Mouse (Mus musculus) ZHBTc4 (cell line): Measurements from ENCODE around the gene Gm49403.
A peak's percentile ranks its signal among the peaks of the same experiment; 100 is the strongest.
"Not testable (repeated sequence)": the region's sequence is repeated elsewhere in the genome, so short reads cannot be mapped to it uniquely, and the experiment has no call there.

Source experiments
- DNase-seq: peaks from one replicate; pipeline ENCODE4 v3.0.0-alpha.2; 2011; ENCODE audit warnings: low read depth, low spot score

The Gm49403 gene

DNA sequence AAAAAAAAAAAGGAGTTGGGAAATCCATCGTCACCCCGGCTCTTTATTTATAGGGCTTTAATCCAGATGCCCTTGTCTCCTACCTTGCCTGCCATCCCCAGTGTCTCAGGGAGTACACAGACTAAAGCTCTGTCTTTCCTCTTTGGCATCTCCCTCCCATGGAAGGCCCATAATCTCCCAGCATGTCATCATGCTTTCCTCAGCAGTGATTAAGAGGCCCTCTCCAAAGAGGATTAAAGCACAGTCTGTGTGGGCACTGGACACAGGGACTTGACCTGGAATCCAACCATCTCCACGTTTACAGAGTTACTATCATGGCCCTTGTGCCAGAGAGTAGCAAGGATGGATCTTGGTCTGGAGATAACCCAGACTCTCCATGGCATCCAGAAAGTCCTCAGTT, at the start of gene Gm49403, which contains the start of gene Lbhd1:
Gene Gm49403, plus strand, starts transcription at position 315 of the 400 bp plus-strand sequence.
Gene Lbhd1, plus strand, starts transcription at position 117 of the 400 bp plus-strand sequence.
- DNase-seq: no peak

DNA sequence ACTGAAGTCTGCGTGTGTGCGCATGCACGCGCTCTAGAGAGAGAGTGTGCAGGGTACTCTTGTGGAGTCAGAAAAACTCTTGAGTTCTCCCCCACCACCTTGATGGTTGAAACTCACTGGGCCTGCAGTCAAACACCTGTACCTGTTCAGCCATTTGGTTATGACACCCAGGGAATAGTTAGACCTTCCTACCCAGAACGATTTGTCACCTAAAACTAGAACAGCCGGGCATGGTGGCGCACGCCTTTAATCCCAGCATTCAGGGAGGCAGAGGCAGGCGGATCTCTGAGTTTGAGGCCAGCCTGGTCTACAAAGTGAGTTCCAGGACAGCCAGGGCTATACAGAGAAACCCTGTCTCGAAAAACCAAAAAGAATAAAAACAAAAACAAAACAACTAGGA, 47.4 kb upstream of the Gm49403 start:
- DNase-seq: not testable (repeated sequence)

DNA sequence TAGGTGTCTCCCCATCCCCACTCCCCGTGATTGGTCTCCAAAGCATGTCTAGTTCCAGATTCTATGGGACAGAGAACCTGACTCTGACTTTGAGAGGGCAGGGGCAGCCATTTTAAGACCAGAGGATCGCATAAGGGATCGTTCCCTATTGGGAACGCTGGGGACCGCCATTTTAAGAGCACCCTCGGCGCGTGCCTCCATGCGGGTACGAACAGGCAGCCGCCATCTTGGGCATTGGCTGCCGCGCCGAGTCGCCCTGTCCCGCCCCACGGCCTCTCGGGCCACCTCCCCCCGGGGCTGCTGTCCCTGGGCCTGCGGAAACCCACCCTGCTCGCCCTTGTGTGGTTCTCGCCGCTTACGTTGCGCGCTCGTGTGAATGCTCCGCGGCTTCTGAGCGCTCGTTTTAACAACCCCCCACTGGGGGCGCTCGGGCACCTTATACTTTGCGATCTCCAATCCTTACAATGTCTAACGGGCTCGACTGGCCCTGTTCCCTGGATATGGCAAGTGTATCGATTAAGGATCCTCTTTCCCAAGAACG, 46.4 kb upstream of the Gm49403 start, which contains the start of gene Bscl2:
Gene Bscl2, plus strand, starts transcription at position 217 of the 541 bp plus-strand sequence.
- DNase-seq: peak; percentile 95

DNA sequence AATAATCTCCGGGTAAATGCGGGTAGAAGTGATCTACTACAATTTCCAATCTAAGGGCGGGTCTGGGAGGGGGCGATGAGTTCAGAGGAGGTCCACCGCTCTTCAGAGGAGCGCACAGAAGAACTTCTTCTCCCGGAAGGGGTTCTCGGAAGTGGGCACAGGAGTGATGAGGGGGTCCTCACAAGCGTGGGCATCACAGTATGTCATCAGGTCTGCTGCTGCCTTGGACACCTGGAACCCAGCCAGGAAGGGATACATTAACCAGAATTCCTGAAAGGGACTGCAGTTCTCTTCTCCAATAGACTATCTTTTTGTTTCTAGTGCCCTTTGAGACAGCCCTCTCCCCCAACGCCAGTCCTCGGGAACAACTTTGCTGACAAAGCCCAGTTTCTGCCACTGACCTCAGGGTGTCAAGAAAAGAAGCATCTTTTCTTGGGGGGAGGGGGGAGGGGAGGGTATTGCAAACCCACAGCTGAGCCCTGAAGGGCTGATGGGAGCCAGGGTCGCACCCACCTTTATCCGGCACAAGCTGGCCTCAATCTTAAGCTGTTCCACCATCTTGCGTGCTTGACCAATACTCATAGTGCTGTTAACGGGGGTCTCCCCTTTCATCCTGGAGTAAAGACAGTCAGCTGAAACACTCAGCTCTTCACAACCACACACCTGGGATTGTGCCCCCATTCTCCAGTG, 45.5 kb upstream of the Gm49403 start:
- no peak for DNase-seq

DNA sequence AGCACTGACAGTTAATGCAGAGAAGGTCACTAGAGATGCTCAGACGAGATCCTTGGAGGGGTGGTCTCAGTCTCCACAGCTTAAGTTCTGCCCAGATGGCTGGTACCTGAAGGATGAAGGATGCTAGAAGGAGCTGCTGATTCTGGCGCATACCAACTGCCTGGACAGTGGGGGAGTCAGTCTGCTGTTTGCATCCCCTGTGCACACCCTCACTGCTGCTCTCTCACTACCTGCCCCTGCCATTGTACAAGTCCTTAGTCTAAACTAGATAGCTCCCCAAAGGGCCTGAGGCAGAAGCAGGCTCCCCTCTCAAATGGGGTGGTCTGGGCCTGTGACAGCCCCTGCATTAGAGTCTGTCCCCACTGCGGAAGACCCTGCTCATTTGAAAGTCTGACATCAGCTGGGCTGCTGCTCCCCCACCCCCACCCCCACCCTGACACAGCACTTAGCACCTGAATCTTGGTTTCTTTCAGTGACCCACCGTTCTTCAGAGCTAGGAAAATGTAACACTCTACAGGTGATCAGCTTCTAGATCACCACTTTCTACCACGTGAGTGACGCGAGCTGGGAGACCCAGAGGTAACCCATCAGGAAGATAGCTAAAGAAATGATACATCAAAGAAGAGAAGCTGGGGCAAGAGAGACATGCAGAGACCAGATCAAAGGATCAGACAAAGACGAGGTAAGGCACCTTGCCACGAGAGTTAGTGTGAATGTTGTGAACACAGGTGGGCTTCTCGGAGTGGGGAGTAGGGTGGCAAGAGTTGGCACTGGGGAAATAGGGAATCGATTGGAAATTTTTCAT, 44.4 kb upstream of the Gm49403 start, which contains the start of gene Gng3:
Gene Gng3, minus strand, starts transcription at position 92 of the 805 bp plus-strand sequence.
- peak; percentile 81 for DNase-seq

DNA sequence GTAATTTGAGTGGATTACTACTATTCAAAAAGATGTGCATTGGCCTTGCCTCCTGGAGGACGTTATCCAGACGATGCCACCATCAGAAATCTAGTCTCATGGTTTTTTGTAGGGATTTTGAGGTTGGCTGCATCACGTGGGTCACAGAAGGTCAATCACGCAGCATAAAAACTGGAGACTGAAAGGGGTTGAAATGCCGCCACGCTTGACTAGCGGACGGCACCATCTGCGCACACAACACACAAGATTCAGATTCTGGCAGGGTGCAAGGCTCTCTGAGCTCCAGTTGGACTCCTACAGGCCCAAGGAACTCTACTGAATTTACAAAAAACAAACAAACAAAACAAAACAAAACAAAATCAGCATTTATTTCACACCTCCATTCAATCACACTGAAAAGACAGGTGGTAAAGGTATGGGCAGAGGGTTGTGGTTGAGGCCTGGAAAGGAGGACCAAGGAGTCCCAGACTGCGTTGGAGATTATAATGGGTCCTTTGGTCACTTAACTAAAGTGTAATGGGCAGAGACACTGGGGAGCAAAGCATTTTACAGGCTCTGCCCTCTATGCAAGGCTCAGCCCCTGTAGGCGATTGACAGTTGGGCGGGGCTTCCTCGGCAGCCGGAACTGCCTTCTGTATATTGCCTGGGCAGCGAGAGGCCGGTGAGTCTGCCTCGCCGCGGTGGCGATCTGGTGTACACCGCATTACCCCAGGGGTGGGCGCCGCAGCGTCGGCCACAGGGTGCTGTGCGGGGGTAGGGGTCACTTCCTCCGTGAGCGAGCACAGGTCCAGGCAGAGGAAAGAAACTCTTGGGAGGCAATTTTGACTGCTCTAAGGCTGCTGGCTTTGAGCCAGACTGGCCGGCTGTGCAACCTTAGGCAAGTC, 43.6 kb upstream of the Gm49403 start:
- peak; percentile 56 for DNase-seq

DNA sequence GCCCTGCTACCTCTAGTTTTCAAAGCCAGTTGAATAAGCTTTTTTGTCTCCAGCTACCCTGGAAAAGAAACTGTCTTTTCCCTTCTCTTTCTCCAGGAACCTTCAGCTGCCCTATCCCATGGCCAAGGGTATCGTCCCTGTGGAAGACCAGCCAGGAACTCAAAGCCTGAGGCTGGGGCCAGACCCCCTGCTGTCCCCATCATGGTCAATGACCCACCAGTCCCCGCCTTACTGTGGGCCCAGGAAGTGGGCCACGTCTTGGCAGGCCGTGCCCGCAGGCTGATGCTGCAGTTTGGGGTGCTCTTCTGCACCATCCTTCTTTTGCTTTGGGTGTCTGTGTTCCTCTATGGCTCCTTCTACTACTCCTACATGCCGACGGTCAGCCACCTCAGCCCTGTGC, 42.7 kb upstream of the Gm49403 start:
- no peak for DNase-seq

DNA sequence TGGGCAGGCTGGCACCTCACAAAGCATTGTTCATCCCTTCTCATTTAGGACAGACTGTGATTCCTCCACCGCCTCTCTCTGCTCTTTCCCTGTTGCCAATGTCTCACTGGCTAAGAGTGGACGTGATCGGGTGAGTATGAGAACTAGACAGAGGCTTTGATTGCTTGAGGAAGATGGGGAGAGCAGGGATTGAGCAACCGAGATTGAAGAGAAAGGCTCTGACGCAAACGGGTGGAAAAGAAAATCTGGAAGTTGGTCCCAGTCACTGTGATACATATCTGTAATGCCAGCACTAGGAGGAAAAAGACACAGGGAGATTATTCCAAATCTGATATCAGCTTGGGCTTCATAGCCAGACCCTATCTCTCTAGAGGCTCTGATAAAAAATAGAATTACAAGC, 40.8 kb upstream of the Gm49403 start:
- no peak for DNase-seq

DNA sequence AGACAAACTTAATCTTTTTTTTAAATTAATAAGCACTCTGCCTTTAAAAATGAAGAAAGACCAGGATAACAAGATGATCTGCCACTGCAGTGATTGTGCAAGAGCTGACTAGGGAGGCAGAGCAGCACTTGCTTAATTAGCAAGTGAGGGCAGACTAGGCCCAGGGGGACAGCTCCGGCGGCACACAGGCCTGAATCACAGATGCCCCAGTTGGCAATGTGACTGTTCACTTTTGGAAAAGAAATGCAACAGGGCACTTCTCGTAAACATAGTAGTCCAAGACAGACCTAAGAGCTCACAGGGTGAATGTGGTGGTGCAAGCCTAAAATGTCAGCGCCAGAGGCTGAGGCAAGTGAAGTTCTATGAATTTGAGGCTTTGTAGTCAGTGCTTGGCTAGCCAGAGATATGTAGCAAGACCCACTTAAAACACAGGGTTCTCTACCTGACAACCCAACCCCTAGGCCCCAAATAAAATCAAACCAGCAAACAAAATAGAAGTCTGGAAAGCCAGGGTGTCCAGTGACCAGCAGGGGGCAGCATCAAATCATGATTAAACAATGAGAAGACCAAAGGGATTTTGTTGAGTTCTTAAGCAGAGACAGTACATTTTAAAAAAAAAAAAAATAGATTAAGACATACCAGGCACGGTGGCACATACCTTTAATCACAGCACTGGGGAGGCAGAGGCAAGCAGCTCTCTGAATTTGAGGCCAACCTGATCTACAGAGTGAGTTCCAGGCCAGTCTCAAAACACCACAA, 39.2 kb upstream of the Gm49403 start:
- DNase-seq: peak; percentile 86

DNA sequence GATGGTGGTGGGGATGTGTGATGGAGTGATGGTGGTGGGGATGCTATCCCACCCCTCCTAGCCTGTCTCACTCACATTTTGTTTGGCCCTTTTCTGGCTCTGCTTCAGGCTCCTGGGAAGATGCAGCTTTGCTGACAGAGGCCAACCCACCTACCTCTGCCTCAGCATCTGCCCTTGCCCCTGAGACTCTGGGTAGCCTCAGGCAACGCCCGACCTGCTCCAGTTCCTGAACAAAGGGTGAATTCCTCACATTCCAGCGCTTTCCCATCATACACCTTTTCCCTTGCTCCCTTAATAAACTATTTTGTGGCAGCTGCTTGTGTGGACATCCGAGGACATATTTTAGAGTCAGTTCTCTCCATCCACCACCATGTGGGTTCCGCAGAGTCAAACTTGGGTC, 35.4 kb upstream of the Gm49403 start:
- DNase-seq: peak; percentile 76

DNA sequence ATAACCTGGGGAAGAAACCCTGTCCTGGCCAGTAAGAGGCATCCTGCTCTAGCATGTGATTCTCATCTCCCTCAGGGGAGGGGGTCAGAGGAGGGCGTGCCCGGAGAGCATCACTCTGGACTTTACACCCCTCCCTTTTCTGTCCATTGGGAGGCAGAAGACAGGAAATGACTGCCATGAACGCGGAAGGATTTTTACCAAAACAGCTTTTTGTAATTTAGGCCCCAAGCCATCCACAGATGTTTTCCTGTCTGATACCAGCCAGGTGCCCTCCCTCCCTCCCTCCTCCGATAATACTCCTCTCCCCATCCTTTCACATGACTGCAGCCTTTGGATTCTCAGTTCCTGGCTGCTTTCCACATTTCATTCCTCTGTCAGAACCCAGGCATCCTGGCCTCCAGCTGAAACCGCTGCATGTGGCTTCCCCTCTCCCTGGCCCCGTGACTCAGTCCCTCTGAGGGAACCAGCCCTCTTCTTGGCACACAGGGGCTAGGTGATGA, 33.3 kb upstream of the Gm49403 start, which contains the start of gene Lrrn4cl:
Gene Lrrn4cl, plus strand, starts transcription at position 367 of the 500 bp plus-strand sequence.
- DNase-seq: peak; percentile 85

DNA sequence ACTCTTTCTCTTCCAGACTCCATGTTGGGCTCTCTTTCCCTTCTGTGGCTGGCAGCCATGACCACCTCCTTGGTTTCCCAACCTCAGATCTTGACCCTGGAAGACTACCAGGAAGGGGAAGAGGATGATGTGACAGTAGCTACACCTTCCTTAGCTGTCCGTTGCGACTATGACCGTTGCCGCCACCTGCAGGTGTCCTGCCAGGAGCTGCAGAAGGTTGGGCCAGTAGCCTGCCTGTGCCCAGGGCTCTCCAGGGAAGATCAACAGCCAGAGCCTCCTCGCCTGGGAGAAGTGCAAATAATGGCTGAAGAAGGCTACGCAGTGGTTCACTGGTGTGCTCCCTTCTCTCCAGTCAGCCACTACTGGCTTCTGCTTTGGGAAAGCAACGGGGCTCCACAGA, 32.1 kb upstream of the Gm49403 start:
- peak; percentile 39 for DNase-seq

DNA sequence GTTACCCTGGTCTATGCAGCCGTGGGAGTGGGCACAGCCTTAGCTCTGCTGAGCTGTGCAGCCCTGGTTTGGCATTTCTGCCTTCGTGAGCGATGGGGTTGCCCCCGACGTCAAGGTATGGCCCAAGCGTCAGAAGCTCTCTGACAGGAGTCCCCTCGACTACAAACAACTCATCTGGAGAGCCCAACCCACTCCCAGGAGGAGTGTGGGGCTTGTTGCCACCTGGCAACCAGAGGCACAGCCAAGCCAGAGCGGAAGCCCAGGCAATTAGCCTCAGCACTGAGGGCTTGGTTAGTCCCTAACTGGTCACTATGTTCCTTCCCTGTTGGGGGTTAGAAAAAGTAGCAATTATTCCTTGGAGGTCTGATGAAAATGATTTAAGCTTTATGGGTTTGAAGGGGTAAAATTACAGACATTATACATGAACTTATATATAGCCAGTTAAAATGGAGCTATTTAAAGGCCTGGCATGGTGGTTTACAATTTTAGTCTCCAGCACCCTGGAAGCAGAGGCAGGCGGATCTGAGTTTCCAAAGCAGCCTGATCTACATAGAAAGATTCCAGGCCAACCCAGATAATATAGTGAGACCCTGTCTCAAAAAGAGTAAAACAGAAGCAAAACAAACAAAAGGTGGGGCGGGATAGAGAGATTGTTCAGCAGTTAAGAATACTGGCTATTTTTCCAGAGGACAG, 31.3 kb upstream of the Gm49403 start:
- DNase-seq: no peak

DNA sequence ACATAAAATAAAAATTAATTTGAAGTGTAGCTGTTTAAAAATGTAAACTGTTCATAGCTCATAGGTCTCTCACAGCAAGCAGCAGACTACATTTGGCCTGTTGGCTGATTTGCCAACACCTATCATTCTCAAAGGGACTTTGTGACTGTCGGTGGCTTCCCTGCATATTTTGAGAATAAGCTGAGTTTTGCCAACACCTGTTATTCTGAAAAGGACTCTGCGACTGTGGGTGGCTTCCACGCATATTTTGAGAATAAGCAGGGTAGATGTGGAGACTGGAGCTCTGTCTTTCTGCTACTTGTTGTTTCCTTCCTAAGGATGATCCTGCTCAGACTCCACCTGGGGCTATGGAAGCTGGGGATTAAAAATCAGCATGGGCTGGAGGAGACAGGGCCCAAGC, 30.6 kb upstream of the Gm49403 start:
- no peak for DNase-seq

DNA sequence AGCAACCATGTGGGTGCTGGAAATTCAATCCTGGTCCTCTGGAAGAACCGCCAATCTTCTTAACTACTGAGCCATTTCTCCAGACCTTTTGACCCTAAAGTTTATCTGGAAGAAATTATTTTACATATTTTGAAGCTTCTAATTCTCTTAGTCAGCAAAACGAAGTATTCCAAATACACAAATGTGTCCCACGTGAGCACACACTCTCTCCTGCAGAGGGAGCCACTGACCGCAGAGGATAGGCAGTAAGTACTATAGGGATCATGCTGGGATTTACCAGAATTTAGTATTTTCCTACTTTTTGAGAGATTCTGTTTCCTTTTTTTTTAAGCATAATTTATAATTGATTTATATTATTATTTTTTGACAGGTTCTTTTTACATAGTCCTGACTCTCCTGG, 26.0 kb upstream of the Gm49403 start:
- peak; percentile 77 for DNase-seq

DNA sequence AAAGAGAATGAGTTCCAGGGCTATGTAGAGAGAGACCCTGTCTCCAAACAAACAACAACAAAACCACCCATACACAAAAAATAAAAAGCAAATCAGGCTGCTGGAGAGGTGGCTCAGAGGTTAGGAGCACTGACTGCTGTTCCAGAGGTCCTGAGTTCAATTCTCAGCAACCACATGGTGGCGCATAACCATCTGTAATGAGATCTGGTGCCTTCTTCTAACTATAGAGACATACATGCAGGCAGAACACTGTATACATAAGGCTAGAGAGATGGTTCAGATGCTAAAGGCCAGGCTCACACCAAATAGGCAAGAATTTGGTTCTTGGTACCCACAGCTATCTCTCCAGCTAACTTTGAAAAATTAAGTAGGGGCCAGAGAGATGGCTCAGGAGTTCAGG, 24.7 kb upstream of the Gm49403 start:
- DNase-seq: no peak

DNA sequence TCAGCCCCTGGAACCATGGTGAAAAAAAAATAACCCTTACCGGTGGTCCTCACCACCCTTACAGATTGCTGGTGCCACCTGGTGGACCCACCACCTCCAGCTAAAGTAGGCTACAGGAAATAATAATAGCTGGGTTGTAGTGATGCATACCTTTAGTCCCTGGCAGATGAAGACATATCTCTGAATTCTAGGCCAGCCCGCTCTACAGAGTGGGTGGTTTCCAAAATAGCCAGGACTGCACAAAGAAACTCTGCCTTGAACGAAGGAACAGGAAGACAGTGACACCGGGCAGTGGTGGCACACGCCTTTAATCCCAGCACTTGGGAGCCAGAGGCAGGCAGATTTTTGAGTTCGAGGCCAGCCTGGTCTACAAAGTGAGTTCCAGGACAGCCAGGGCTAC, 19.5 kb upstream of the Gm49403 start:
- DNase-seq: no peak

DNA sequence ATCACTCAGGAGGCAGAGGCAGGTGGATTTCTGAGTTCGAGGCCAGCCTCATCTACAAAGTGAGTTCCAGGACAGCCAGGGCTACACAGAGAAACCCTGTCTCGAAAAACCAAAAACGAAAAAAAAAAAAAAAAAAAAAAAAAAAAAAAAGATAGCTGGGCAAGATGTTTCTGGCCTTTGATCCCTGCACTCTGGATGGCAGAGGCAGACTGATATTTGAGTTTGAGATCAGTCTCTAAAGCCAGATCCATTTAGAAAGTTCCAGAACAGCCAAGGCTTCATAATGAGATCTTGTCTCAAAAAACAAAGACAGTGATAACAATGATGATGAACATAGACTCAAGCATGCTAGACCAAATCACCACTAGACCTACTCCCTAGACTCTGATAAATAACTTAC, 13.3 kb upstream of the Gm49403 start:
- not testable (repeated sequence) for DNase-seq

DNA sequence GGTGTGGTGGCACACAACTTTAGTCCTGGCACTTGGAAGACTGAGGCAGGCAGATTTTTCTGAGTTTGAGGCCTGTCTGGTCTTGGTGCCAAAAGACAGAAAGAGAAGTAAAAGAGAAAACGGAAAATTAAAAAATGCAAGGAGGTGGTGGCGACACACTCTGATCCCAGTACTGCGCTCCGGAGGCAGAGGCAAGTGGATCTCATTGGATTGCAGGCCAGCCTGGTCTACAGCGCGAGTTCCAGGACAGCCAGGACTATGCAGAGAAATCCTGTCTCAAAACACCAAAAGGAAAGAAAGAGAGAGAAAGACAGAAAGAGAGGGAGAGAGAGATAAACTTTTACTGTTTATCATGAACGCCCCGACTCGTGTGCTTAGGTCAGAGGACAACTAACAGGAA, 12.9 kb upstream of the Gm49403 start:
- no peak for DNase-seq
